Mouse (Mus musculus): ENCODE results near the gene Ints14.
"Not testable (repeated sequence)": the region's sequence is repeated elsewhere in the genome, so short reads cannot be mapped to it uniquely, and the experiment has no call there.

The Ints14 gene

GRCm38 (mm10) chr9:64947483-64948095 lies 13.1 kb upstream of the Ints14 start:
- in situ Hi-C loops (cut with MboI; ENCODE audit: unreplicated experiment in 2 of 2), result loop anchor here (10.0 to 25.0 kb wide), 3 partner anchors 663 to 1035 kb away; partner anchors contain the start of gene Tipin (in 1 of the 2)

GRCm38 (mm10) chr9:64951161-64951657 lies 9.5 kb upstream of the Ints14 start, which contains the start of gene Slc24a1:
Gene Slc24a1 (minus strand): TSS chr9:64951607.
- in situ Hi-C loops (cut with MboI; ENCODE audit: unreplicated experiment in 2 of 2), result loop anchor here in 1 of 2 experiments (10.0 kb wide), 1 partner anchor 816 kb away; no protein-coding TSS in a partner anchor

- in situ Hi-C loops (cut with MboI; ENCODE audit: unreplicated experiment in 2 of 2), result loop anchor here in 1 of 2 experiments (10.0 kb wide), 1 partner anchor 817 kb away; no protein-coding TSS in a partner anchor
Measured at GRCm38 (mm10) chr9:64952055-64952454, 8.7 kb upstream of the Ints14 start.

- in situ Hi-C loops (cut with MboI; ENCODE audit: unreplicated experiment in 2 of 2), result loop anchor here in 1 of 2 experiments (10.0 kb wide), 1 partner anchor 818 kb away; no protein-coding TSS in a partner anchor
Measured at GRCm38 (mm10) chr9:64953190-64953589, 7.5 kb upstream of the Ints14 start.

- in situ Hi-C loops (cut with MboI; ENCODE audit: unreplicated experiment in 2 of 2), result loop anchor here in 1 of 2 experiments (5.0 to 10.0 kb wide), 2 partner anchors 609 to 822 kb away; no protein-coding TSS in a partner anchor
Measured at GRCm38 (mm10) chr9:64956337-64956736, 4.4 kb upstream of the Ints14 start.

- in situ Hi-C loops (cut with MboI; ENCODE audit: unreplicated experiment in 2 of 2), result loop anchor here in 1 of 2 experiments (5.0 to 10.0 kb wide), 2 partner anchors 610 to 822 kb away; no protein-coding TSS in a partner anchor
Measured at GRCm38 (mm10) chr9:64957276-64957675, 3.4 kb upstream of the Ints14 start.

- in situ Hi-C loops (cut with MboI; ENCODE audit: unreplicated experiment in 2 of 2), result loop anchor here in 1 of 2 experiments (5.0 kb wide), 1 partner anchor 679 kb away; the partner anchor contains the start of gene Tipin
Measured at GRCm38 (mm10) chr9:64960978-64961320, 244 bp downstream of the Ints14 start.

GRCm38 (mm10) chr9:64980548-64980947 lies 19.8 kb downstream of the Ints14 start:
- in situ Hi-C loops (cut with MboI; ENCODE audit: unreplicated experiment in 2 of 2), result no loop called here

GRCm38 (mm10) chr9:64981904-64982303 lies 21.2 kb downstream of the Ints14 start:
- in situ Hi-C loops (cut with MboI; ENCODE audit: unreplicated experiment in 2 of 2), result no loop called here

- in situ Hi-C loops (cut with MboI; ENCODE audit: unreplicated experiment in 2 of 2), result no loop called here
Measured at GRCm38 (mm10) chr9:64985037-64985794, 24.5 kb downstream of the Ints14 start.

- in situ Hi-C loops (cut with MboI; ENCODE audit: unreplicated experiment in 2 of 2), result no loop called here
Measured at GRCm38 (mm10) chr9:64985807-64986206, 25.1 kb downstream of the Ints14 start.

- in situ Hi-C loops (cut with MboI; ENCODE audit: unreplicated experiment in 2 of 2), result no loop called here
Measured at GRCm38 (mm10) chr9:64987651-64988050, 26.9 kb downstream of the Ints14 start.

- in situ Hi-C loops (cut with MboI; ENCODE audit: unreplicated experiment in 2 of 2), result no loop called here
Measured at GRCm38 (mm10) chr9:64988443-64988842, 27.7 kb downstream of the Ints14 start.

GRCm38 (mm10) chr9:64990291-64990690 lies 29.6 kb downstream of the Ints14 start:
- in situ Hi-C loops (cut with MboI; ENCODE audit: unreplicated experiment in 2 of 2), result no loop called here

- in situ Hi-C loops (cut with MboI; ENCODE audit: unreplicated experiment in 2 of 2), result not testable (repeated sequence)
Measured at GRCm38 (mm10) chr9:64995464-64995863, 34.8 kb downstream of the Ints14 start.

- in situ Hi-C loops (cut with MboI; ENCODE audit: unreplicated experiment in 2 of 2), result no loop called here
Measured at GRCm38 (mm10) chr9:65001481-65001880, 40.8 kb downstream of the Ints14 start.

GRCm38 (mm10) chr9:65005737-65006136 lies 45.0 kb downstream of the Ints14 start:
- in situ Hi-C loops (cut with MboI; ENCODE audit: unreplicated experiment in 2 of 2), result no loop called here

GRCm38 (mm10) chr9:65010632-65011031 lies 49.9 kb downstream of the Ints14 start:
- in situ Hi-C loops (cut with MboI; ENCODE audit: unreplicated experiment in 2 of 2), result loop anchor here in 1 of 2 experiments (10.0 kb wide), 1 partner anchor 114 kb away; no protein-coding TSS in a partner anchor

- in situ Hi-C loops (cut with MboI; ENCODE audit: unreplicated experiment in 2 of 2), result loop anchor here in 1 of 2 experiments (10.0 kb wide), 1 partner anchor 113 kb away; no protein-coding TSS in a partner anchor
Measured at GRCm38 (mm10) chr9:65011304-65011703, 50.6 kb downstream of the Ints14 start.

GRCm38 (mm10) chr9:65015461-65016222 lies 54.9 kb downstream of the Ints14 start:
- in situ Hi-C loops (cut with MboI; ENCODE audit: unreplicated experiment in 2 of 2), result loop anchor here in 1 of 2 experiments (10.0 kb wide), 1 partner anchor 109 kb away; no protein-coding TSS in a partner anchor

Data from v-Abl transformed pro-B cells (cell line).